Mouse (Mus musculus) forebrain, embryonic 14.5 days (tissue): ENCODE data around the gene Pygb. TPM values are rescaled to one million over a fixed set of nuclear protein-coding genes. Genes with fewer than 3 reads are reported as not detected.

Experiments used
- ATAC-seq: fragments of 200-750 bp; cut with Nextera tagmentation; 2 replicates; pipeline ENCODE4 v1.8.0; 2017; ENCODE audit warnings: mild to moderate bottlenecking, moderate library complexity
- DNase-seq: peaks from one replicate; pipeline ENCODE4 v3.0.0-alpha.2; 2015; ENCODE audit warnings: low spot score
- H3K27ac ChIP-seq: fragments of 300-500 bp; sonication (generic); 2 replicates; pipeline ENCODE4 v1.5.1; 2014; ENCODE audit warnings: low read depth, mild to moderate bottlenecking, control low read depth, low read length, moderate library complexity
- H3K27me3 ChIP-seq: fragments of 300-500 bp; sonication (generic); replicated peaks from 2 replicates; pipeline ENCODE4 v1.6.1; 2014; ENCODE audit warnings: low read length, control low read depth, mixed read lengths; ENCODE audit not compliant: control insufficient read depth, insufficient read depth
- H3K36me3 ChIP-seq: fragments of 300-500 bp; sonication (generic); 2 replicates; pipeline ENCODE4 v1.6.1; 2014; ENCODE audit warnings: low read length, control low read depth; ENCODE audit not compliant: control insufficient read depth, insufficient read depth
- H3K4me1 ChIP-seq: fragments of 300-500 bp; sonication (generic); 2 replicates; pipeline ENCODE4 v1.6.1; 2014; ENCODE audit warnings: antibody characterized with exemption, low read length, control low read depth; ENCODE audit not compliant: control insufficient read depth, insufficient read depth
- H3K4me2 ChIP-seq: fragments of 300-500 bp; sonication (generic); 2 replicates; pipeline ENCODE4 v1.6.1; 2014; ENCODE audit warnings: mild to moderate bottlenecking, control low read depth, low read length
- H3K4me3 ChIP-seq: fragments of 300-500 bp; sonication (generic); 2 replicates; pipeline ENCODE4 v1.5.1; 2014; ENCODE audit warnings: low read depth, low read length, control low read depth
- H3K9ac ChIP-seq: fragments of 300-500 bp; sonication (generic); 2 replicates; pipeline ENCODE4 v1.6.1; 2014; ENCODE audit warnings: mild to moderate bottlenecking, low read length, control low read depth, moderate library complexity
- H3K9me3 ChIP-seq: fragments of 300-500 bp; sonication (generic); replicated peaks from 2 replicates; pipeline ENCODE4 v1.6.1; 2016; ENCODE audit warnings: low read length, control low read depth, mixed read lengths; ENCODE audit not compliant: control insufficient read depth
- WGBS: fragments of 180-500 bp; shearing (Covaris S2); extraction: QIAGEN DNeasy Blood & Tissue Kit; methylation state at CpG from one replicate; pipeline ENCODE4 v1.1.7; 2014; 5-methylcytosine and 5-hydroxymethylcytosine counted together
- polyA plus RNA-seq: library from polyadenylated mRNA; unstranded; fragments of >200 nt; fragmentation: Nextera tagmentation; extraction: Ambion mirVana; gene quantifications from 2 replicates; pipeline ENCODE4 v1.2.1, GENCODE M21; 2014

Gene Pygb
- polyA plus RNA-seq, 1 experiment from 2014 or later = 50.7 TPM

DNA sequence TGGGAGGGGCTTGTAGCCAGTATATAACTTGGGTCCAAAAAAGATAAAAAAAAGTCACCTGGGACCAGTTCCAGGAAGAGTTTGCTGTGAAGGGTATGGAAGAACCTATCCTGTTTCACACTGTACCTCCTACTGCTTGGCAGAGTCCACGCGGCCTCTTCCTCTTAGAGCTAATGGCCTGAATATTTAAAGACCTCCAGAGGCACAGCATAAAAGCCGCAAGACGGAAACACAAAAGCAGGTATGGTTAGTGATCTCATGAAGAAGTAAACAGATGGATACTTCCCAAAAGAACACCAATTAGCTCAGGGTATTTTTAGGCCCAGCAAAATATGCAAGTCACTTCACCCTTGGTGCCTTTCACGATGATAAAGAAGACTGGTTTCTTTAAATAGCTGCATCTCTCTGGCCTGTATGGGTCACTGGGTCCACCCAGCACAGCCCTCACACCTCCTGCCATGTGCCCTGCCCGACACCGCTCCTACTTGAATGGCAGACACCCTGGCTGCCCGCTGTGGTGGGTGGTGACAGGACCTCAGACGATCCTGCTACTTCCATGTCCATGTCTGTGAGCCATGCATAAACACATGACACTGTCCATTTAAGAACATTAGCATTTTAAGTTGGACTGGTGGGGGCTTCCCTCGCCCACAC lies 13.9 kb upstream of the Pygb start:
- DNase-seq (no peak), ATAC-seq (no peak)
- Histone ChIP-seq H3K27ac (no peak overlapping the region), H3K9me3 (no peaks in the 10 kb centered on the region), H3K4me2 (no peak overlapping the region), H3K4me1 (peaks cover 16% of the 10 kb centered on the region; the same call in 1 of the 2 replicates), H3K27me3 (no peaks in the 10 kb centered on the region), H3K36me3 (peaks cover 13% of the 10 kb centered on the region; the same call in 1 of the 2 replicates), H3K4me3 (no peak overlapping the region), H3K9ac (no peak overlapping the region)
- 61% methylated on average over 10 of the region's 10 CpGs for WGBS

DNA sequence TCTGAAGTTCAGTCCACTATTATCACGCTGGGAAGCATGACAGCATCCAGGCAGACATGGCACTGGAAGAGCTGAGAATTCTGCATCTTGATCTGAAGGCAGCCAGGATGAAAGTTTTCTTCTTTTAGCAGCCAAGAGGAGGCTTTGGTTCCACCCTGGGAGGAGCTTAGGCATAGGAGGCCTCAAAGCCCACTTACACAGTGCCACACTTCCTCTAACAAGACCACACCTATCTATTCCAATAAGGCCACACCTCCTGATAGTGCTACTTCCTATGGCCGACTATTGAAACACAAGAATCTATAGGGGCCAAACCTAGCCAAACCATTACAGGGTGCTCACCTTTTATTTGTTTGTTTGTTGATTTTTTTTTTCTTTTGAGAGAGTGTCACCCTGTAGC lies 3.7 kb upstream of the Pygb start:
- Histone ChIP-seq H3K36me3 (no peaks in the 10 kb centered on the region), H3K4me2 (no peak overlapping the region), H3K4me1 (peaks cover 3% of the 10 kb centered on the region), H3K9ac (no peak overlapping the region), H3K4me3 (no peak overlapping the region), H3K9me3 (no peaks in the 10 kb centered on the region), H3K27ac (no peak overlapping the region), H3K27me3 (no peaks in the 10 kb centered on the region)
- no peak for DNase-seq
- no peak for ATAC-seq
- WGBS = 74% methylated on average over 2 of the region's 2 CpGs

DNA sequence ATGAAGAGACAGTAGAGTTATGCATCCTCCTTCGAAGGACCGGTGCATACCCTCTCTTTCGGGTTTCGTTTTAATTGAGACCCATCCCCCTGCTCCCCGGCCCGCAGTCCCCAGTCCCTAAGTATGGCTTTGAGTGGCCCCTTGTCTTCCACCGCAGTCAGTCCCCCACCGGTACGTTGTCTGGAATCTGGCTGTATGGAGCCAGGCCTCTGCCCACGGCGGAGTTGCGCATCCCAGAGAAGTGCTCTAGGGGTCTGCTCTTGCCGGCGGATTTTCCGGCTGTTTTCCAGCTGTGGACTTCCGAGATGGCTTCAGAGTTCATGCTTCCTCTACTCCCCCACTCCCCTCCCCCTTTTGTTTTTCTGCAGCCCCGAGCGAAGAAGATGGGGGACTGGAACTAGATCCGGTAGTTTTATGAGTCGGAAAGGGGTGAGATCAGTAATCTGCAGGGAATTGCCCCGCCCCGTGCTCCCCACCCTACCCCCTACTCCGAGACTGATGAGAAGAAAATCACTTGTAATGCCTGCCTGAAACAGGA lies 768 bp downstream of the Pygb start:
- H3K27me3 ChIP-seq = no peaks in the 10 kb centered on the region
- H3K9me3 ChIP-seq = no peaks in the 10 kb centered on the region
- H3K27ac ChIP-seq = no peak overlapping the region
- H3K4me1 ChIP-seq = peaks cover 17% of the 10 kb centered on the region
- peak overlapping the region; percentile 73 for H3K4me2 ChIP-seq
- DNase-seq (peak; percentile 46), ATAC-seq (peak; percentile 45)
- peak overlapping the region; percentile 79 for H3K4me3 ChIP-seq
- H3K9ac ChIP-seq = peak overlapping the region; percentile 78
- 0% methylated on average over 23 of the region's 23 CpGs for WGBS
- H3K36me3 ChIP-seq = peaks cover 7% of the 10 kb centered on the region; the same call in 1 of the 2 replicates

DNA sequence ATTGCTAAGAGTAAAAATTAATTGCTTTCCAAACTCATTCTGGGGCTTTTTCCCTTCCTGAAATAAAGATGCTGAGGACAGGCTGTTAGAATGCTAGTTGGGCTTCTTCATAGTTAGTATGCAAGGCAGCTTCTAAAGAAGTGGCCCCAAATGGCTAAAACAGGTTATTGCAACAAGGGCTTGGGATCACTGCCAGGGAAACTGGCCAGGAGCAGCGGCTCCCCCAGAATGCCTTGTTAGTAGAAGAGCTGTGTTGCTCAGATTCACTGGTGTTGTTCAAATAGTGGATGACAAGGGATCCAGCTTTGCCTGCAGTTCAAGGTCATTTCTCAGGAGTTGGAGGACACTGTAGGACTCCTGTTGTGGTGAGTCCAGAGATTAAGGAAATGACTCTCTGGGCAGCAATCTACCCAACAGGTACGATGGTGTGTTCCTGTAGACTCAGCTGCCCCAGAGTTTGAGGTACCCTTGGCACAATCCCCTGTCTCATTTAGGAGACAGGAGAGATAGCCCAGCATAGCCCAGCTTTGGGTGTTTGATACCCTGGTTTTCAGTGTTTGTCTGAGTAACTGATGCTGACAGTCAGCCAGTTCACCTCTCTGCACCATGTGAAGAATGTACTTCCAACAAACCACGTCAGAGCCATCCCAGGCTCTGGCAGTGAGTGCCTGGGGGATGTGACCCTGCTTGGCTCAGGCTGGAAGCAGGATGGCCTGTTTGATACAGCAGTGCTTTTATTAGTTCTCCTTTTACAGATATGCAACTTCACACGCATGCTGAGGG lies 2.4 kb downstream of the Pygb start:
- H3K4me1 ChIP-seq = peaks cover 17% of the 10 kb centered on the region
- peak; percentile 88 for DNase-seq

DNA sequence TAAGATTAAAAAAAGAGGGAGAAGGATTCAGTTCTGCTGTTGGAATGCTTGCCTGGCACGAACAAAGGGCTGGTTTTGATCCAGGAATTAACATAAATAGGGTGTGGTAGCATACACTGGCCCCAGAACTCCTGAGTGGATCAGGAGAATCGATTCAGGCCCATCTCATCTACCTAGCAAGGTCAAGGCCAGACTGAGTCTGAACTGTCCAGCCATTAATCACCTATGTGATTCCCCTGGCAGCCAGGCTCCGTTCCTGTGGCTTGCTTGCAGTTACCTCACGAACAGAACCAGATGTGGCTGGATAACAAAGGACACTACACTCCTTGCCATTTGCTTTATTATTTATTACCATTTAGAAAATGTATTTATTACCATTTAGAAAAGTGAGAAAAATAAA lies 6.8 kb downstream of the Pygb start:
- 89% methylated on average over 4 of the region's 4 CpGs for WGBS
- no peak overlapping the region for H3K27ac ChIP-seq
- no peak overlapping the region for H3K4me2 ChIP-seq
- H3K27me3 ChIP-seq = no peaks in the 10 kb centered on the region
- H3K9me3 ChIP-seq = no peaks in the 10 kb centered on the region
- ATAC-seq (no peak), DNase-seq (no peak)
- H3K9ac ChIP-seq = no peak overlapping the region
- peaks cover 8% of the 10 kb centered on the region; the same call in 1 of the 2 replicates for H3K4me1 ChIP-seq
- H3K36me3 ChIP-seq = peaks cover 55% of the 10 kb centered on the region
- H3K4me3 ChIP-seq = no peak overlapping the region

More for the DNA sequence above, 2.4 kb downstream of the Pygb start:
- WGBS = 49% methylated on average over 4 of the region's 4 CpGs
- peak; percentile 16 for ATAC-seq
- H3K4me3 ChIP-seq = peak overlapping the region; percentile 1; the same call in 1 of the 2 replicates
- H3K4me2 ChIP-seq = peak overlapping the region; percentile 73
- H3K27ac ChIP-seq = peak overlapping the region; percentile 61; the same call in 1 of the 2 replicates
- peak overlapping the region; percentile 14; the same call in 1 of the 2 replicates for H3K9ac ChIP-seq
- no peaks in the 10 kb centered on the region for H3K9me3 ChIP-seq
- no peaks in the 10 kb centered on the region for H3K27me3 ChIP-seq
- H3K36me3 ChIP-seq = peaks cover 21% of the 10 kb centered on the region

DNA sequence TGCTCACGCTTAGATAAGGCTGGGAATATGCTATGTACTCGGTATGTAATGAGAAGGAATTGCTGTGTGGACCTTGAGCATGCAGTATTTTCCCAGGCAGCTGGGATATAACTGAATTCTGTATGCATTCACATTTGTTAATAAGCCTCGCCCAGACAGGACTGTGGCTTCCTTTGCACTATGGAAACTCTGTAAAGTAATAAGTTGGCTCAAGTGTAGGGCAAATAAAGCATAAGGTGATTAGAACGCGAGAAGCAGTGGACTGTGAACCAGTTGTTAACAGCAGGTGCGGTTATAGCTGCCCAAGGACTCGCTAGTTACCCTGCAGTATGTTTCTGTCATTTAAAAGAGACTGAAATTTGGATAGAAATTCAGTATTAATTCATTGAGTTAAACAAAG lies 11.5 kb downstream of the Pygb start:
- H3K4me3 ChIP-seq = no peak overlapping the region
- H3K27me3 ChIP-seq = no peaks in the 10 kb centered on the region
- DNase-seq (no peak), ATAC-seq (no peak)
- WGBS = 81% methylated on average over 7 of the region's 7 CpGs
- no peaks in the 10 kb centered on the region for H3K9me3 ChIP-seq
- H3K27ac ChIP-seq = no peak overlapping the region
- H3K4me2 ChIP-seq = no peak overlapping the region
- H3K9ac ChIP-seq = no peak overlapping the region
- H3K36me3 ChIP-seq = peaks cover 61% of the 10 kb centered on the region
- H3K4me1 ChIP-seq = no peaks in the 10 kb centered on the region

DNA sequence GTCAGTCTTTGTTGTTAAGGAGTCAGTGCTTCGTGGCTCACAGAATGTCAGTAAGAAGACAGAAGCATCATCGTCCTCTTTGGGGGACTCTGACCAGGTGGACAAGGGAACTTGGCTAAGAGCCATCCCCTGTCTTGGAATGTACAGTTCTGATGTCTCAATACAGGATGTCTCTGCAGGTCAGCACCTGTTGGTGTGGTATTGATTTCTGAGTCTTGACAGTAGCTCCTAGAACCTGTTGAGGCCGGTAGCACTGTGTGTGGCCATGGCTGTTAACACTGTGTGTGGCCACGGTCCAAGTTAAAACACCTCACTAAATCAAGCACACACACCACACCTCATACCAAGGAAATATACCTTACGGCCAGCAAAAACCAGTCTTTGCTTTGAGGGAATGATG lies 14.1 kb downstream of the Pygb start:
- no peak overlapping the region for H3K27ac ChIP-seq
- H3K27me3 ChIP-seq = no peaks in the 10 kb centered on the region
- no peak overlapping the region for H3K4me2 ChIP-seq
- DNase-seq (no peak), ATAC-seq (no peak)
- no peak overlapping the region for H3K4me3 ChIP-seq
- H3K9ac ChIP-seq = no peak overlapping the region
- H3K36me3 ChIP-seq = peaks cover 58% of the 10 kb centered on the region
- no peaks in the 10 kb centered on the region for H3K4me1 ChIP-seq
- WGBS = 93% methylated on average over 5 of the region's 5 CpGs
- no peaks in the 10 kb centered on the region for H3K9me3 ChIP-seq

DNA sequence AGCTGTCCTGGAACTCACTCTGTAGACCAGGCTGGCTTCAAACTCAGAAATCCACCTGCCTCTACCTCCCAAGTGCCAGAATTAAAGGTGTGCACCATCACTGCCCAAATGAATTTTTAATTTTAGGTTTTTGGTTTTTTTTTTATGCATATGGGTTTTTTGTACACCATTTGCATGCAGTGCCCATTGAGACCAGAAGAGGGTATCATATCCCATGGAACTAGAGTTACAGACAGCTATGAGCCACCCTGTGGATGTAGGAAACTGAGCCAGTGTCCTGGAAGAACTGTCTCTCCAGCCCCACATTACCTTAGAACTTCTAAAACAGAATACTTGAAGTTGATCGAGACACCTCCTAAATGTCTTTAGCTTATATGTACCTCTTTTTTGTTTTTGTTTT lies 16.5 kb downstream of the Pygb start:
- Histone ChIP-seq H3K4me1 (no peaks in the 10 kb centered on the region), H3K27ac (no peak overlapping the region), H3K4me2 (no peak overlapping the region), H3K9ac (no peak overlapping the region), H3K27me3 (no peaks in the 10 kb centered on the region), H3K9me3 (no peaks in the 10 kb centered on the region), H3K36me3 (peaks cover 61% of the 10 kb centered on the region), H3K4me3 (no peak overlapping the region)
- ATAC-seq (no peak), DNase-seq (peak; percentile 36)
- 100% methylated on average over 1 of the region's 1 CpGs for WGBS

DNA sequence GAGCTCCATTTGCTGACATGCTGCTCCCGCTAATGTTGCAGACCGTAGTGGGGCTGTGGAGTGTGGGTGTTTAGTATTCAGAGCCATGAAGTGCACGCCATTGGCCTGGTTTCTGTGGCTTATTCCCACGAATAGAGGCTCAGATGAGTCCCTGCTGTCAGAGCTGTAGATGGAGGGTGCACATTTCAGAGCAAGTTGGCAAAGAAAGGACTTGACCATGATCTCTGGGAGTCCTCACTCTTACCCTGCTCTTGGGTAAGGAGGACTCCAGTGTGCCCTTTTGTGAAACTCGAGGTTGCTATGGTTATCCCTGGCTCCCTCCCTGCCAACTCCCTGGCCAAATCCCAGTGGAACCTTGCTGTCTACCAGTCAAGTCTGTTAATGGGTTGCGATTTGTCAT lies 21.8 kb downstream of the Pygb start:
- Histone ChIP-seq H3K4me3 (no peak overlapping the region), H3K36me3 (peaks cover 91% of the 10 kb centered on the region), H3K27me3 (no peaks in the 10 kb centered on the region), H3K27ac (no peak overlapping the region), H3K4me1 (no peaks in the 10 kb centered on the region), H3K9ac (no peak overlapping the region), H3K9me3 (no peaks in the 10 kb centered on the region), H3K4me2 (no peak overlapping the region)
- DNase-seq (peak; percentile 13), ATAC-seq (no peak)
- WGBS = 74% methylated on average over 6 of the region's 6 CpGs
